Mouse (Mus musculus): ENCODE measurements at regions not wholly inside any gene's neighbourhood (a gene's known extent, or its start where the extent isn't known, plus 50 kb on each side); places are given as distances from the start of the nearest gene placed in this dataset.

- TF ChIP-seq MAX (IDR thresholded peaks at IDR 0.05) (no peak), USF1 (IDR thresholded peaks at IDR 0.05; ENCODE audit: low read depth) (no peak), CTCF (IDR thresholded peaks at IDR 0.05; ENCODE audit: control insufficient read depth, insufficient read depth, insufficient read length) (no peak), MYOD1 (IDR thresholded peaks at IDR 0.05; ENCODE audit: control insufficient read depth, insufficient read length, low read depth) (no peak)
Measured at GRCm38 (mm10) chr13:82372612-82373011, 589.7 kb downstream of the Cetn3 start.

Measured in C2C12 (cell line).